Mouse (Mus musculus) limb, embryonic 14.5 days (tissue): ENCODE measurements around the gene Ell3. TPM values are rescaled to one million over a fixed set of nuclear protein-coding genes. Genes with fewer than 3 reads are reported as not detected.

Source experiments
- ATAC-seq: fragments of 200-750 bp; cut with Nextera tagmentation; 2 replicates; pipeline ENCODE4 v1.8.0; 2017; ENCODE audit warnings: low read depth, moderate number of reproducible peaks, moderate TSS enrichment; ENCODE audit not compliant: low FRiP score
- DNase-seq: peaks from one replicate; pipeline ENCODE4 v3.0.0-alpha.2; 2015; ENCODE audit warnings: low spot score
- H3K27ac ChIP-seq: fragments of 300-500 bp; sonication (generic); replicated peaks from 2 replicates; pipeline ENCODE4 v1.5.1; 2014; ENCODE audit warnings: low read depth, mild to moderate bottlenecking, low read length, moderate library complexity, mixed read lengths
- H3K27me3 ChIP-seq: fragments of 300-500 bp; sonication (generic); 2 replicates; pipeline ENCODE4 v1.6.1; 2014; ENCODE audit warnings: low read length, mixed read lengths; ENCODE audit not compliant: control insufficient read depth, insufficient read depth
- H3K36me3 ChIP-seq: fragments of 300-500 bp; sonication (generic); 2 replicates; pipeline ENCODE4 v1.6.1; 2014; ENCODE audit warnings: mild to moderate bottlenecking, low read length, moderate library complexity, mixed read lengths; ENCODE audit not compliant: control insufficient read depth, insufficient read depth
- H3K4me1 ChIP-seq: fragments of 300-500 bp; sonication (generic); 2 replicates; pipeline ENCODE4 v1.6.1; 2014; ENCODE audit warnings: antibody characterized with exemption, low read length, mixed read lengths; ENCODE audit not compliant: control insufficient read depth, insufficient read depth
- H3K4me2 ChIP-seq: fragments of 300-500 bp; sonication (generic); replicated peaks from 2 replicates; pipeline ENCODE4 v1.6.1; 2014; ENCODE audit warnings: low read depth, mild to moderate bottlenecking, low read length, moderate library complexity; ENCODE audit not compliant: severe bottlenecking
- H3K4me3 ChIP-seq: fragments of 300-500 bp; sonication (generic); replicated peaks from 2 replicates; pipeline ENCODE4 v1.5.1; 2014; ENCODE audit warnings: low read length
- H3K9ac ChIP-seq: fragments of 300-500 bp; sonication (generic); 2 replicates; pipeline ENCODE4 v1.6.1; 2014; ENCODE audit warnings: mild to moderate bottlenecking, low read depth, low read length, moderate library complexity; ENCODE audit not compliant: severe bottlenecking
- H3K9me3 ChIP-seq: fragments of 300-500 bp; sonication (generic); 2 replicates; pipeline ENCODE4 v1.6.1; 2016; ENCODE audit warnings: low read length; ENCODE audit not compliant: control insufficient read depth
- POLR2A ChIP-seq: fragments of 200-500 bp; IDR thresholded peaks from 2 replicates; pipeline ENCODE4 v1.8.0; 2012; ENCODE audit warnings: inconsistent platforms, mild to moderate bottlenecking, moderate library complexity, borderline replicate concordance; ENCODE audit not compliant: insufficient read depth, insufficient read length; ENCODE audit errors: extremely low read depth
- WGBS: fragments of 180-500 bp; shearing (Covaris S2); extraction: QIAGEN DNeasy Blood & Tissue Kit; methylation state at CpG from one replicate; pipeline ENCODE4 v1.1.7; 2014; 5-methylcytosine and 5-hydroxymethylcytosine counted together
- microRNA-seq: library from miRNA; unstranded; fragments of <30 nt; microRNA quantifications from one replicate; pipeline ENCODE4, GENCODE M21; 2016
- polyA plus RNA-seq, 2 experiments: library from polyadenylated mRNA; depleted of rRNA in 1 of 2; stranded (reverse) in 1 of 2; unstranded in 1 of 2; fragments of >200 nt; fragmentation: Nextera tagmentation in 1 of 2; extraction: Ambion mirVana in 1 of 2; gene quantifications; 2 replicates each; pipeline versions ENCODE4 v1.2.1 to v1.2.3; 2012 to 2014

Ell3 gene
- polyA plus RNA-seq, 2 experiments = 4.8 to 6.3 TPM

GRCm38 (mm10) chr2:121413387-121414042 lies 30.6 kb downstream of the Ell3 start, which contains the start of the genes Pdia3 and Catsper2:
Gene Pdia3, plus strand, starts transcription at chr2:121413775.
Gene Catsper2, minus strand, starts transcription at chr2:121413792.
- Histone ChIP-seq H3K9ac (peak within 1 kb of the TSS; percentile 97), H3K4me3 (peak within 1 kb of the TSS; percentile 66), H3K27me3 (no peaks in the 10 kb centered on the region), H3K9me3 (no peaks in the 10 kb centered on the region), H3K36me3 (peaks cover 26% of the 10 kb centered on the region), H3K4me2 (peak within 1 kb of the TSS; percentile 74), H3K4me1 (peaks cover 18% of the 10 kb centered on the region), H3K27ac (peak within 1 kb of the TSS; percentile 97)
- ATAC-seq (peak; percentile 98), DNase-seq (peak; percentile 97)
- peak; percentile 88; the same call in 1 of the 2 replicates for TF ChIP-seq POLR2A
- WGBS = under 1% methylated on average over 40 of the region's 68 CpGs

GRCm38 (mm10) chr2:121412843-121413386 lies 31.2 kb downstream of the Ell3 start:
- ATAC-seq (no peak), DNase-seq (peak; percentile 11)
- 14% methylated on average over 4 of the region's 4 CpGs for WGBS
- H3K9me3 ChIP-seq = no peaks in the 10 kb centered on the region
- peak overlapping the region; percentile 97 for H3K9ac ChIP-seq
- TF ChIP-seq POLR2A = no peak
- peak overlapping the region; percentile 97 for H3K27ac ChIP-seq
- H3K4me1 ChIP-seq = peaks cover 18% of the 10 kb centered on the region
- peak overlapping the region; percentile 74 for H3K4me2 ChIP-seq
- H3K4me3 ChIP-seq = peak overlapping the region; percentile 66
- no peaks in the 10 kb centered on the region for H3K27me3 ChIP-seq
- peaks cover 20% of the 10 kb centered on the region for H3K36me3 ChIP-seq

- no peaks in the 10 kb centered on the region for H3K9me3 ChIP-seq
- WGBS = 33% methylated on average over 4 of the region's 4 CpGs
- no peak for TF ChIP-seq POLR2A
- H3K4me2 ChIP-seq = no peak overlapping the region
- no peak for ATAC-seq
- no peak overlapping the region for H3K27ac ChIP-seq
- no peaks in the 10 kb centered on the region; the same call in 1 of the 2 replicates for H3K36me3 ChIP-seq
- no peak for DNase-seq
- H3K27me3 ChIP-seq = no peaks in the 10 kb centered on the region
- no peak overlapping the region for H3K9ac ChIP-seq
- H3K4me1 ChIP-seq = peaks cover 3% of the 10 kb centered on the region
- no peak overlapping the region for H3K4me3 ChIP-seq
These were observed 35.9 kb downstream of the Ell3 start for GRCm38 (mm10) chr2:121408160-121408559.

- no peak overlapping the region for H3K4me2 ChIP-seq
- no peak for TF ChIP-seq POLR2A
- H3K4me1 ChIP-seq = no peaks in the 10 kb centered on the region
- no peaks in the 10 kb centered on the region for H3K27me3 ChIP-seq
- H3K9ac ChIP-seq = no peak overlapping the region
- DNase-seq (no peak), ATAC-seq (no peak)
- no peaks in the 10 kb centered on the region for H3K9me3 ChIP-seq
- H3K4me3 ChIP-seq = no peak overlapping the region
- no peaks in the 10 kb centered on the region for H3K36me3 ChIP-seq
- H3K27ac ChIP-seq = no peak overlapping the region
These were observed 40.8 kb downstream of the Ell3 start for GRCm38 (mm10) chr2:121403296-121403695.

- TF ChIP-seq POLR2A = no peak
- Histone ChIP-seq H3K9ac (no peak overlapping the region), H3K4me3 (no peak overlapping the region), H3K9me3 (no peaks in the 10 kb centered on the region), H3K27me3 (no peaks in the 10 kb centered on the region), H3K4me2 (no peak overlapping the region), H3K4me1 (no peaks in the 10 kb centered on the region), H3K36me3 (no peaks in the 10 kb centered on the region), H3K27ac (no peak overlapping the region)
- 19% methylated on average over 8 of the region's 8 CpGs for WGBS
- no peak for ATAC-seq
- peak; percentile 93 for DNase-seq
These were observed 47.5 kb downstream of the Ell3 start for GRCm38 (mm10) chr2:121396624-121397023.

Small RNA genes lying within 50 kb of the gene (microRNA-seq; reads per million reads assigned to microRNA genes)
- not detected for gene Gm22953

Other genes starting within 250 kb of the Ell3 start
- 67.7 and 75.6 TPM in 2 replicates for gene Trp53bp1, start 172.9 kb downstream of the Ell3 start, polyA plus RNA-seq (2012; rRNA removed)
- 51.2 and 67.2 TPM in 2 replicates for gene Trp53bp1, start 172.9 kb downstream of the Ell3 start, polyA plus RNA-seq (2014; fragmentation: Nextera tagmentation; extraction: Ambion mirVana)
- gene Map1a, start 154.7 kb downstream of the Ell3 start, polyA plus RNA-seq (2012; rRNA removed) = 7.1 and 7.6 TPM in 2 replicates
- 7.8 and 9.3 TPM in 2 replicates for gene Map1a, start 154.7 kb downstream of the Ell3 start, polyA plus RNA-seq (2014; fragmentation: Nextera tagmentation; extraction: Ambion mirVana)
- 12.4 and 13.0 TPM in 2 replicates for gene Ppip5k1, start 88.9 kb downstream of the Ell3 start, polyA plus RNA-seq (2012; rRNA removed)
- 7.6 and 10.3 TPM in 2 replicates for gene Ppip5k1, start 88.9 kb downstream of the Ell3 start, polyA plus RNA-seq (2014; fragmentation: Nextera tagmentation; extraction: Ambion mirVana)
- 5.4 and 7.1 TPM in 2 replicates for gene Ckmt1, start 86.6 kb downstream of the Ell3 start, polyA plus RNA-seq (2012; rRNA removed)
- 12.0 and 20.1 TPM in 2 replicates for gene Ckmt1, start 86.6 kb downstream of the Ell3 start, polyA plus RNA-seq (2014; fragmentation: Nextera tagmentation; extraction: Ambion mirVana)
- 0.01 TPM in 2 replicates for gene Strc, start 57.1 kb downstream of the Ell3 start, polyA plus RNA-seq (2012; rRNA removed)
- not detected in 2 replicates for gene Strc, start 57.1 kb downstream of the Ell3 start, polyA plus RNA-seq (2014; fragmentation: Nextera tagmentation; extraction: Ambion mirVana)
- 395 and 416 TPM in 2 replicates for gene Pdia3, start 30.5 kb downstream of the Ell3 start, polyA plus RNA-seq (2012; rRNA removed)
- gene Pdia3, start 30.5 kb downstream of the Ell3 start, polyA plus RNA-seq (2014; fragmentation: Nextera tagmentation; extraction: Ambion mirVana) = 523 and 526 TPM in 2 replicates
- gene Catsper2, start 30.5 kb downstream of the Ell3 start, polyA plus RNA-seq (2012; rRNA removed) = 4.1 and 4.8 TPM in 2 replicates
- 1.7 and 2.9 TPM in 2 replicates for gene Catsper2, start 30.5 kb downstream of the Ell3 start, polyA plus RNA-seq (2014; fragmentation: Nextera tagmentation; extraction: Ambion mirVana)
- gene Serf2, start 4.9 kb upstream of the Ell3 start, polyA plus RNA-seq (2012; rRNA removed) = 459 and 792 TPM in 2 replicates
- gene Serf2, start 4.9 kb upstream of the Ell3 start, polyA plus RNA-seq (2014; fragmentation: Nextera tagmentation; extraction: Ambion mirVana) = 635 and 646 TPM in 2 replicates
- 35.9 and 45.0 TPM in 2 replicates for gene Hypk, start 9.0 kb upstream of the Ell3 start, polyA plus RNA-seq (2012; rRNA removed)
- gene Hypk, start 9.0 kb upstream of the Ell3 start, polyA plus RNA-seq (2014; fragmentation: Nextera tagmentation; extraction: Ambion mirVana) = 94.1 and 110 TPM in 2 replicates
- gene Serinc4, start 12.5 kb upstream of the Ell3 start, polyA plus RNA-seq (2012; rRNA removed) = 1.1 and 1.4 TPM in 2 replicates
- 0.18 and 0.70 TPM in 2 replicates for gene Serinc4, start 12.5 kb upstream of the Ell3 start, polyA plus RNA-seq (2014; fragmentation: Nextera tagmentation; extraction: Ambion mirVana)
- gene Mfap1b, start 29.8 kb upstream of the Ell3 start, polyA plus RNA-seq (2012; rRNA removed) = 11.6 and 16.8 TPM in 2 replicates
- 54.1 and 60.2 TPM in 2 replicates for gene Mfap1b, start 29.8 kb upstream of the Ell3 start, polyA plus RNA-seq (2014; fragmentation: Nextera tagmentation; extraction: Ambion mirVana)
- gene Mfap1a, start 62.4 kb upstream of the Ell3 start, polyA plus RNA-seq (2012; rRNA removed) = 9.3 and 14.6 TPM in 2 replicates
- gene Mfap1a, start 62.4 kb upstream of the Ell3 start, polyA plus RNA-seq (2014; fragmentation: Nextera tagmentation; extraction: Ambion mirVana) = 23.8 and 23.9 TPM in 2 replicates
- gene Wdr76, start 62.4 kb upstream of the Ell3 start, polyA plus RNA-seq (2012; rRNA removed) = 12.3 and 12.7 TPM in 2 replicates
- 6.1 and 6.7 TPM in 2 replicates for gene Wdr76, start 62.4 kb upstream of the Ell3 start, polyA plus RNA-seq (2014; fragmentation: Nextera tagmentation; extraction: Ambion mirVana)